Mouse (Mus musculus): ENCODE measurements around the gene Slc25a13. TPM values are rescaled to one million over a fixed set of nuclear protein-coding genes. Genes with fewer than 3 reads are reported as not detected.

Slc25a13 gene
- polyA plus RNA-seq, 1 experiment from 2014 or later = 55.2 TPM

DNA sequence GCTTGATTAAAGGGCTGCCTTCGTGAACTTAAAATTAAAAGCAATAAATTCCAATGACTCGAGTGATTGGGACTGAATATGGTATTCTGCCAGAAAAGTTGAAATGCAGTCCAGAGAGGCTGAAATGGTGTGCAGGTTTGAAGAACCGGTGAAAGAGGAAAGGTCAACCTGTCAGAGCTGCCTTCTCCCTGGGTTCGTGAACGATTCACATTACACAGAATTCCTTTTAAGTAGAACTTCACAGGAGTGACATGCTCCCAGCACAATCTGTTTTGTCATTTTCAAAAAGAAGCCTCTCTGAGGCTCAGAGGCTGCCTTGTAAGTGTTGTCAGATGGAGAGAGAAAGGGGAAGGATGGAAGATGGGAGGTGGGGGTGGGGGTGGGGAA, 860 bp downstream of the Slc25a13 start:
- Histone ChIP-seq H3K4me1 (replicated peaks; ENCODE audit: insufficient read depth, low read length) (no peaks in the 10 kb centered on the region), H3K27me3 (ENCODE audit: insufficient read depth, low read length) (no peaks in the 10 kb centered on the region), H3K9ac (ENCODE audit: low read depth, low read length) (peak overlapping the region; percentile 64), H3K9me3 (replicated peaks; ENCODE audit: low read length) (no peaks in the 10 kb centered on the region), H3K36me3 (ENCODE audit: insufficient read depth, low read length) (no peaks in the 10 kb centered on the region), H3K27ac (peak overlapping the region; percentile 79), H3K4me3 (replicated peaks; ENCODE audit: low read depth, low read length) (peak overlapping the region; percentile 53), H3K4me2 (ENCODE audit: low read length) (peak overlapping the region; percentile 83)
- no peak for TF ChIP-seq CTCF (IDR thresholded peaks at IDR 0.05; ENCODE audit: low read depth)
- 17% methylated on average over 5 of the region's 5 CpGs for WGBS
- no peak for ATAC-seq (replicated peaks; ENCODE audit: low FRiP score, low read depth)
- DNase-seq (ENCODE audit: low spot score) = no peak

DNA sequence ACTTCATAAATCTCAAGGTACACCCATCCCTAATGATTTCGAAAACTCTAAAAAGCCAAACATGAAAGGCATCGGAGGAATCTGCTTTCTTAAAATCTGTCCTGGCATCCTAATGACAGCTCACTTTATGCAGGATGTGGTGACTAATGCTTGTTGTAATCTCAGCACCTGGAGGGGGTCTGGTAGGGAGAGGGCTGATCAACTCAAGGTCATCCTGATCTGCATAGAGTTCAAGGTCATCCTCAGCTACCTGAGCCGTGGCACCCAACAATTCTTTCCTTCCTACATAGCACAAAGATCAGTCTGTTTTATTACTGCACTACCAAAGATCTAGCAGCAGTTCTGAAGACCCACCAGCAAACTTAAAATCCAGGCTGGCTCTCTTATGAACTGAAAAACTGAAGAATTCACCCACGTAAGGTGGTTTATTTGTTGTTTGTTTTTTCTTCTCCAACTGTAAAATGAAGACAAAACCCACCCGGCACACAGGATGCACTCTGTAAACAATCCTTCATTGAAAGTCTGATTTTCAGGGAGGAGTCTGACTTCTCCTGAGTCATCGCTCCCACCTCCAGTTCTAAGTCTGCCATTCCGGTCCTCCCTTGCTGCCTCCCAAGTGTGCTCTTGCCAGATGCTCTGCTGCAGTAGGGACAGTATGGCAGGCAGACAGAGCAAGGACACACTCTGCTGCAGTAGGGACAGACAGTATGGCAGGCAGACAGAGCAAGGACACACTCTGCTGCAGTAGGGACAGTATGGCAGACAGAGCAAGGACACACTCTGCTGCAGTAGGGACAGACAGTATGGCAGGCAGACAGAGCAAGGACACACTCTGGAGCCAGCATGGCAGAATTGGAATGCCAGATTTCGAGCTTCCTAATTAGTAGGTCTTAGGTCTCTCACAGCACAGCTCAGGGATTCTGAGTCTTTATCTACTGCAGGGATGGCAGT, 4.3 kb downstream of the Slc25a13 start:
- H3K27me3 ChIP-seq (ENCODE audit: insufficient read depth, low read length) = no peaks in the 10 kb centered on the region
- no peaks in the 10 kb centered on the region for H3K4me1 ChIP-seq (replicated peaks; ENCODE audit: insufficient read depth, low read length)
- no peak overlapping the region for H3K4me3 ChIP-seq (replicated peaks; ENCODE audit: low read depth, low read length)
- H3K27ac ChIP-seq = no peak overlapping the region
- ATAC-seq (replicated peaks; ENCODE audit: low FRiP score, low read depth) (no peak), DNase-seq (ENCODE audit: low spot score) (no peak)
- no peak for TF ChIP-seq CTCF (IDR thresholded peaks at IDR 0.05; ENCODE audit: low read depth)
- no peak overlapping the region for H3K4me2 ChIP-seq (ENCODE audit: low read length)
- no peak overlapping the region for H3K9ac ChIP-seq (ENCODE audit: low read depth, low read length)
- H3K9me3 ChIP-seq (replicated peaks; ENCODE audit: low read length) = no peaks in the 10 kb centered on the region
- H3K36me3 ChIP-seq (ENCODE audit: insufficient read depth, low read length) = no peaks in the 10 kb centered on the region
- 59% methylated on average over 8 of the region's 8 CpGs for WGBS

DNA sequence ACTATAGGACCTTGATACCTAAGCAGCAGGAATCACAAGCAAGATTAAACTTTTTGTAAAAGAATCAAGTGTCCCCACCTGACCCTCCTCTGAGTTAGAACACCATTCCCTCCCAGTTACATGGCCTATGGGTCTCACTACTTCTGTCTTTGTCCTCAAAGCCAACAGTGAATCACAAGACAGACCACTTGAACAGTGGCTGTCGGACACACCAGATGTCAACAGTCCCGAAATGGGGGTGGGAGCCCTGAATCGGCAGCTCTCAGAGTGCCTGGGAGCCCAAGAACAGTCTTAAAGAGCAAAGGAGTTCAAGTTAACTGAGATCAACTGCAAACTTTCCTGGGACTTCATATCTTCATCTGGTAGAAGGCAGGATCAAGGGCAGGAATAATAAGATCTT, 5.0 kb downstream of the Slc25a13 start:
- TF ChIP-seq CTCF (IDR thresholded peaks at IDR 0.05; ENCODE audit: low read depth) = no peak
- H3K9ac ChIP-seq (ENCODE audit: low read depth, low read length) = no peak overlapping the region
- 50% methylated on average over 3 of the region's 3 CpGs for WGBS
- no peak for DNase-seq (ENCODE audit: low spot score)
- no peaks in the 10 kb centered on the region for H3K9me3 ChIP-seq (replicated peaks; ENCODE audit: low read length)
- no peaks in the 10 kb centered on the region for H3K36me3 ChIP-seq (ENCODE audit: insufficient read depth, low read length)
- ATAC-seq (replicated peaks; ENCODE audit: low FRiP score, low read depth) = no peak
- no peaks in the 10 kb centered on the region for H3K27me3 ChIP-seq (ENCODE audit: insufficient read depth, low read length)
- no peak overlapping the region for H3K4me3 ChIP-seq (replicated peaks; ENCODE audit: low read depth, low read length)
- no peak overlapping the region for H3K27ac ChIP-seq
- no peaks in the 10 kb centered on the region for H3K4me1 ChIP-seq (replicated peaks; ENCODE audit: insufficient read depth, low read length)
- no peak overlapping the region for H3K4me2 ChIP-seq (ENCODE audit: low read length)

DNA sequence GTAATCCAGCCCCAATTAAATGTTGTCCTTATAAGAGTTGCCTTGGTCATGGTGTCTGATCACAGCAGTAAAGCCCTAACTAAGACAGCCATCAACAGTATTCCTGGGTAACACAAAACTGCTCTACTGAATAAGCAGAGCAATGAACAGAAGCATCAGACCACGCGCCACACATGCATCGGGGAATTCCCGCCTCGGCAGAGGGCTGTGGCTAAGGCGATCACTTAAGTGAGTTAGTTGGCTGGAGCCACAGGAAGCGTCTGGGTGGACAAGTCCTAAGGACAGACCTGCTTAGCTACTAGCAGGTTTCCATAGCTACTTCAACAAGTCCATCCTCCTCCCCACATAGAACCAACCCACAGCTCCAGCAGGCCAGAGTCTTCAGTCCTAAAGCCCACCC, 6.3 kb downstream of the Slc25a13 start:
- H3K4me2 ChIP-seq (ENCODE audit: low read length) = no peak overlapping the region
- H3K27ac ChIP-seq = no peak overlapping the region
- no peak for TF ChIP-seq CTCF (IDR thresholded peaks at IDR 0.05; ENCODE audit: low read depth)
- no peak overlapping the region for H3K9ac ChIP-seq (ENCODE audit: low read depth, low read length)
- no peaks in the 10 kb centered on the region for H3K9me3 ChIP-seq (replicated peaks; ENCODE audit: low read length)
- no peaks in the 10 kb centered on the region for H3K27me3 ChIP-seq (ENCODE audit: insufficient read depth, low read length)
- no peaks in the 10 kb centered on the region for H3K4me1 ChIP-seq (replicated peaks; ENCODE audit: insufficient read depth, low read length)
- no peaks in the 10 kb centered on the region for H3K36me3 ChIP-seq (ENCODE audit: insufficient read depth, low read length)
- 73% methylated on average over 7 of the region's 7 CpGs for WGBS
- DNase-seq (ENCODE audit: low spot score) (no peak), ATAC-seq (replicated peaks; ENCODE audit: low FRiP score, low read depth) (no peak)
- H3K4me3 ChIP-seq (replicated peaks; ENCODE audit: low read depth, low read length) = no peak overlapping the region

DNA sequence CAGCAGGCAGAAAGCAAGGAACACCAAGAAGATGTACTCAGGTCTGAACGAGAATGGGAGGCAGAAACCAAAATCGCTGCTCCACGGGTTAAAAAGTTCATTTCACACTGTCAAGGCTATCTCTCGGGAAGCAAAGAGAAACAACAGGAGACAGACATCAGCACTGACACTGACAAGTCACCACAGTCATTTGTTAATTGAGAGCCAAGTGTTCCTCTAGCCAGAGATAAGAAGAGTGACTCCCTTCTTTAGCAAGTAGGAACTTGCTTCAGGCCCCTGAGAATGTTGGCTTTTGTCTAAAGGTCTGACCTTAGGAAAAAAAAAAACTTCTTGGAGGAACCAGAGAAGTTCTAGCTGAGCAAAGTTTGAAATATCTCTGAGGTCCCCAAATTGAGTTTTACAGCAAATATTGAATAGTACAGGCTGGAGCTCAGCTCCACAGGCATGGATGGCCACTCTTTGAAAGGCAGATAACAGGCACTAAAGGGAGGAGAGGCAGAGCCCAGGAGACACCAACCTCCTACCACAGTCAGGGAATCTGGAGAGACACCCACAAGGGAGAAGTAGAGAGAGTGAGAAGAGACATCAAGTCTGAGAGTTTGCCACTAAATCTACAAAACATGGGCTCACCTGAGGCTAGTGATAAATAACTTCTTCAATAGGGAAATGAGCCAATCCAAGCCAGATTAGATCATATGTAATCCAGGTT, 8.5 kb downstream of the Slc25a13 start:
- TF ChIP-seq CTCF (IDR thresholded peaks at IDR 0.05; ENCODE audit: low read depth) = no peak
- WGBS = 50% methylated on average over 4 of the region's 4 CpGs

DNA sequence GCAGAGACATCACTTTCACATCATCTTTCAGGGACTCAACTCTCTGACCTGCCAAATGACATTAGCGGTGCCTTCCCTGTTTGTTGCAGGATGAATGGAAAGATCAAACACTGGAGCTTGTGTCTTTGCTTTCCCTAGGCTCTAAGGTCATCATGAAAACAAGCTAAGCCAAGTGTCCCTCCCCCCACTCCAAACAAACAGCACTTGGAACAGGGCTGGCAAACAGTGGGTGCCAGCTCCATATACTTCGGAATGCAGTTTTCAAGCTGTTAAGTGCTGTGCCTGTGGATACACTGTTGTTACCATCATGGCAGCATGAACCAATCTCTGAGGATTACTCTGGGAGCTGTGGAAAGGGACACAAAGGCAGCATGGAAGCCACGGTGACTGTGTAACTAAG, 9.1 kb downstream of the Slc25a13 start:
- 78% methylated on average over 3 of the region's 3 CpGs for WGBS
- DNase-seq (ENCODE audit: low spot score) = no peak
- H3K9ac ChIP-seq (ENCODE audit: low read depth, low read length) = no peak overlapping the region
- H3K36me3 ChIP-seq (ENCODE audit: insufficient read depth, low read length) = no peaks in the 10 kb centered on the region
- no peak overlapping the region for H3K27ac ChIP-seq
- H3K4me2 ChIP-seq (ENCODE audit: low read length) = no peak overlapping the region
- H3K4me3 ChIP-seq (replicated peaks; ENCODE audit: low read depth, low read length) = no peak overlapping the region
- H3K4me1 ChIP-seq (replicated peaks; ENCODE audit: insufficient read depth, low read length) = no peaks in the 10 kb centered on the region
- no peak for TF ChIP-seq CTCF (IDR thresholded peaks at IDR 0.05; ENCODE audit: low read depth)
- H3K27me3 ChIP-seq (ENCODE audit: insufficient read depth, low read length) = no peaks in the 10 kb centered on the region
- no peaks in the 10 kb centered on the region for H3K9me3 ChIP-seq (replicated peaks; ENCODE audit: low read length)
- ATAC-seq (replicated peaks; ENCODE audit: low FRiP score, low read depth) = no peak

More for the DNA sequence above, 8.5 kb downstream of the Slc25a13 start:
- no peaks in the 10 kb centered on the region for H3K27me3 ChIP-seq (ENCODE audit: insufficient read depth, low read length)
- no peaks in the 10 kb centered on the region for H3K36me3 ChIP-seq (ENCODE audit: insufficient read depth, low read length)
- DNase-seq (ENCODE audit: low spot score) (no peak), ATAC-seq (replicated peaks; ENCODE audit: low FRiP score, low read depth) (no peak)
- H3K9ac ChIP-seq (ENCODE audit: low read depth, low read length) = no peak overlapping the region
- H3K4me3 ChIP-seq (replicated peaks; ENCODE audit: low read depth, low read length) = no peak overlapping the region
- no peaks in the 10 kb centered on the region for H3K4me1 ChIP-seq (replicated peaks; ENCODE audit: insufficient read depth, low read length)
- H3K27ac ChIP-seq = no peak overlapping the region
- H3K9me3 ChIP-seq (replicated peaks; ENCODE audit: low read length) = no peaks in the 10 kb centered on the region
- no peak overlapping the region for H3K4me2 ChIP-seq (ENCODE audit: low read length)
